Mouse (Mus musculus): ENCODE data around the gene Ptms.

Gene Ptms

GRCm38 (mm10) chr6:124919695-124920317 is at the start of gene Ptms:
Ptms (minus strand) TSS chr6:124920103.
- DNase-seq, result peak; percentile 56 to 73

GRCm38 (mm10) chr6:124967766-124968165 is 47.9 kb upstream of the Ptms start:
- peak; percentile 49 to 50 for DNase-seq

- peak; percentile 15 to 27 for DNase-seq
Observed at GRCm38 (mm10) chr6:124966466-124967118, 46.7 kb upstream of the Ptms start.

DNA sequence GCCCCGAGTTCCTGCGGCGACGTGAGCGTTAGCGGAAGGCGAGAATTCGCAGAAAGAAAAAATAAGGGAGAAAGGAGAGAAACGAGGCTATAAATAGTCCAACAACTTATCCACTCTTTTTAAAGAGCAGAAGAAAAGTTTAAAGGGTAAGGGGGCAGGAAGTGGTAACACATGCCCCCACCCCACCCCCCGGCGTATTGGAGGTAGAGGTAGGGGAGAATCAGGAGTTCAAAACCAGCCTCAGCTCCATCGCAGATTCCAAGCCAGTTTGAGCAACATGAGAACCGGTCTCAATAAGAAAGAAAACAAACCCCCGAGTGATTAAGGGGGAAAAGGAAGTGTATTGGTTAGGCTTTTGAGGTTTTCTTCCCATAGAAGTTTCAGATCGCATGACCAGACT is 45.8 kb upstream of the Ptms start:
- DNase-seq, result no peak

DNA sequence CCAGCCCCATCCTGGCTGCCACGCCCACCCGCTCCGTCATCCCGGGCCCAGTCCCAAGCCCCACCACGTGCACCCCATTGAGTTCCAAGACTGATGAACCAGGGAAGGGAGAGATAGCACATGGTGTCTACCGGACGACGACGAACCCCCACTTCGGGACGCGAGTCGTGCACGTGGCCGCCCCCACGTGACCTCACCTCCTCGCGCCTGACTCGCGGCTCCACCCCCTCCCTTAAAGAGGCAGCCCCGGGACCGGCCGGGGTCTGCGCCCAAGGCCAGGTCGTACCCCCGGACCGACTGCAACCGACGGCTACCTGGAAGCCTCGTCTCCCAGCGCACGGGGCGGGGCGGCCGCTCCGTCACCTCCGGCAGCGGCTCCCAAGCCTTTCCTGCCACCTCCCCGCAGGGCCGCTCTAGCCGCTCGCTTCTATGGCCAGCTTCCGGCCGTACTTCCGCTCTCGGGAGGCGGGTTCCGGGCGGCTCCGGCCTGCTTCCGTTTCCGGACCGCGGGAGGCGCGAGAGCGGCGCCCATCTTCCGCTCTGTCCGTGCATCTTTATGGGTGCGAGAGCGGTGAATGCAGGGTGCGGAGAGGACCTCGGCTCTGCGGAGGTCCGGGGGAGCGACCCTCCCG is 45.3 kb upstream of the Ptms start, which contains the start of gene Cops7a:
Cops7a (minus strand) TSS at position 451 of the 632 bp plus-strand sequence.
- peak; percentile 96 to 97 for DNase-seq

- DNase-seq, result peak in 1 of 2 experiments; percentile 8
Observed at GRCm38 (mm10) chr6:124964638-124965037, 44.7 kb upstream of the Ptms start.

- DNase-seq, result no peak
Observed at GRCm38 (mm10) chr6:124961021-124961420, 41.1 kb upstream of the Ptms start.

- DNase-seq, result no peak
Observed at GRCm38 (mm10) chr6:124959960-124960359, 40.1 kb upstream of the Ptms start.

- DNase-seq, result no peak
Observed at GRCm38 (mm10) chr6:124958127-124958526, 38.2 kb upstream of the Ptms start.

DNA sequence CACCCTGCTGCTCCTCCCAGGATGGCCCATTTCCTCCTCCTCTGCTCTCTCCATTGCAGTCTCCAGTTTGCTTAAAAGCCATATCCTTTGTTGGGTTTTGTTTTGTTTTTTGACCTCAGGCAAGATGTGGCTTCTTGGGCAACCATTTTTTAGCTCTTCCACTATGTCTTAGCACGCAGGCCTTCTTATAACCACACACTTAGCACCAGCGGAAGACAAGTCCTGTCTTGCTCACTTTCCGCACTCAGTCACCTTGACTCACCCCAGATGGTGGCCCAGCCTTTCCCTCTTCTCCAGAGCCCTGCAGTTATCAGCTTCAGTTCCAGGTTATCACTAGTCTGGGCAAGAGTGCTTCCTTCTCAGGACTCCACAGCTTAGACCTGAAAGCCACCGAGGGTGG is 35.3 kb upstream of the Ptms start:
- no peak for DNase-seq

GRCm38 (mm10) chr6:124953991-124954715 is 34.2 kb upstream of the Ptms start:
- DNase-seq, result no peak

DNA sequence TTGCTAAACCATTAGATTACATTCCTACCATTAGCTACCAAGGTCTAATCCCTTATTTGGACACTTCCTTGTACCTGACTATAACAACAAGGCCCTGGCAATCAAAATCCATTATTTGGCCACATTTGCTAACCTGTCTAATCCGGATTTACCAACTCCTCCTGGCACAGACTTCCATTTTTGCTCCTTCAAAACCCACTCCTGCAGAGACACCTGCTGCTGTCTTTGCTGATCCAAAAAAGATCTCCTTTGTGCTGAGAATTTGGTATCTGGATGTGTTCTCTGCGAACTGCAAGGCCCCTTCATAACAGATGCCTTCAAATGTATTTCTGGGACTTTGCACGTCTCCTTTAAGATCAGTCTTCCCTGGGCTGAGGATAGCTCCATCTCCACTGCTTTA is 23.6 kb upstream of the Ptms start:
- no peak for DNase-seq

DNA sequence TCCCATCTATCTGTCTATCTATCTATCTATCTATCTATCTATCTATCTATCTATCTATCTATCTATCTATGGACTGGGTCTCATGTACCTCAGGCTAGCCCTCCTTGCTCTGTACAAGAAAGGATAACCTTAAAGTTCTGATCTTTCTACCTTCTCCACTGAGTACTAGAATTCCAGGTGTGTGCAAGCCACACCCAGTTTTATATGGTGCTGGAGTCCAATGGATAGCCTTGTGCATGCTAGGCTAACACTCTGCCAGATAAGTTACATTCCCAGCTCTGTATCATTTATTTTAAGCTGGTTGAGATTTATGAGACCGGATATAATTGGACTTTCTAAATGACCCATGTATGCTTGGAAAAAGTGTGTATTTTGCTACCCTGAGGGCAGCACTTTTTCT is 21.8 kb upstream of the Ptms start:
- no peak for DNase-seq

GRCm38 (mm10) chr6:124938554-124938953 is 18.7 kb upstream of the Ptms start:
- DNase-seq, result no peak

DNA sequence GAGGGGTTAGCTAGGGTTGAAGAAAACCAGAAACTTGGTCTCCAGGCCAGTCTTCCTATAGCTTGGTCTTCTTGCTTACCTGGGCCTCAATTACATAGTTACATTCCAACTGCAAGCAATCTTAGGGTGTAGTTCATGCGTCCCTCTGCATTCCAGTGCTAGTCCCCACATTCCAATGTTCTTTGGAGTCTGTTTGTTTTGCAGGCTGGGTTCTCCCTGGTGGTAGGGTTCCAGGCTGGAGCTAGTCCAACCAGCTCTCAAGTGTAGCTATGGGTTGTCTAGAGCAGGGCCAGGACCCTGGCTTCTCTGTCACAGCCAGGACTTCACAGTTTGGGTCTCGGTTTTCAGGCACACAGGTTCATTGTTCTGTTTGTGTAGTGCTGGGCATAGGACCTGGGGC is 17.6 kb upstream of the Ptms start:
- no peak for DNase-seq

DNA sequence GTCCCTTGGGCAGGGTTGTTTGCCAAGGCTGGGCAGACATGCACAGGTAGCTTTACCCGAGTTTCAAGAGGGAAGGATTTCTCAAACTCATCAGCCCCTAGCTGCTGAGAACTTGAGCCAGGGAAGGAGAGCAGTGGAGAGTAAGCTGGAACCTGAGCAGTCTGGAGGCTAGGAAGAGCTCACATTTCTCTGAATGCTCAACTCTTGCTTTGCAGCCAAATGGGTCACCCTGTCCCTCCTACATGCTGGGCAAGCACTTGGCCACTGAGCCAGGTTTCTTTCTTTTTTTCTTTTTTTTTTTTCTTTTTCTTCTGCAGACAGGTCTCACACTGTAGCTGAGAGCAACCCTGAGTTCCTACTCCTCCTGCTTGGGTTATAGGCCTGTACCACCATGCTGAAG is 16.8 kb upstream of the Ptms start:
- no peak for DNase-seq

GRCm38 (mm10) chr6:124934670-124935069 is 14.8 kb upstream of the Ptms start:
- no peak for DNase-seq

- no peak for DNase-seq
Observed at GRCm38 (mm10) chr6:124933127-124933526, 13.2 kb upstream of the Ptms start.

DNA sequence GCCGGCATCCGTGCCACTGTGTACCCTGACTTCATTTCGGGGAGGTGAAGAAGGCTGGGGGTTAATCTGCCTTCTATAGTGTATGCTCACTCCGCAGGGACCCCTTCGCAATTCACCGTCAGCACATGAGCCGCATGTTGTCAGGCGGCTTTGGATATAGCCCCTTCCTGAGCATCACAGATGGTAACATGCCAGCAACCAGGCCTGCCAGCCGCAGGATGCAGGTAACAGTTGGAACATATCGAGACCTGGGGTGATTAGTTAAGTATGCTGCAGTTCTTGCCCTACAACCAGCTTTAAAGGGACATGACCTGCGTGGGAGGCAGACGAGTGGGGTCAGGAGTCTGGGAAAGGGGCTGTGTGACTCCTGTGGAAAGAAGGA is 12.4 kb upstream of the Ptms start:
- DNase-seq, result no peak

DNA sequence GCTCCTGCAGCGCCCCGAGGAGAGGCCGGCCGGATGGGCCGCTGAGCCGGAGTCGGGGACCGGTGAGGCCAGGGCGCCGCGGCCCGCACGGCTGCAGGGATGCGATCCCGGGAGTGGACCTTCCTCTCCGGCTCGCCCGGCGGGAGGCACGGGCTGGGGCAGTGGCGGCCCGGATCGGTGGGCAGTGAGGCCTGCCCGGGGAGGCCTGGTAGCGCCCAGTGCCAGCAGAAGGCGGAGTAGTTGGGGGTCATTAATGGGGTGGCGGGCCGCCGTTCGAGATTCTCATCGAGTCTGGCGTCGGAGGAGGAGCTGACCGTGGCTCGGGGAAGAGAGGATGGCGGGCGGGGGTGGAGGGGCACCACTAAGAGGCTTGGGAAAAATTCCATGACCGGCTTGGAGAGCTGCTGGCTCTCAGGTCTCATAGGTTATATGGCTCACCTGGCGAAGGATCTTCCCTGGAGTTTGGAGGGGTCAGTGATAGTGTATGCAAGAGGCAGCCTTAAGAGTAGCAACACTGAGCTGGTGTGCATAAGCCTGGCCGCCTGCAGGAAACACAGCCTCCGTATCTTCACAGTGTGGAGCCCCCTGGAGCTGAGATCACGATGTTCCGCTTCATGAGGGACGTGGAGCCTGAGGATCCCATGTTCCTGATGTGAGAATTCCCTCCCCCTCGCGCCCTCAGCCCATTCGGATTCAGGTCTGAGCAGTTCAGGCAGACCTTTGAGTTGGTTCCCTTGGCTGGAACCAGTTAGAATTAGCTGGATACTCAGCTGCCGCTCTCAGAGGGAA is 11.8 kb upstream of the Ptms start:
- peak; percentile 59 to 71 for DNase-seq

- peak; percentile 99 for DNase-seq
Observed at GRCm38 (mm10) chr6:124930754-124931524, 11.0 kb upstream of the Ptms start, which contains the start of gene Mlf2. Mlf2 (plus strand) TSS chr6:124931386.

DNA sequence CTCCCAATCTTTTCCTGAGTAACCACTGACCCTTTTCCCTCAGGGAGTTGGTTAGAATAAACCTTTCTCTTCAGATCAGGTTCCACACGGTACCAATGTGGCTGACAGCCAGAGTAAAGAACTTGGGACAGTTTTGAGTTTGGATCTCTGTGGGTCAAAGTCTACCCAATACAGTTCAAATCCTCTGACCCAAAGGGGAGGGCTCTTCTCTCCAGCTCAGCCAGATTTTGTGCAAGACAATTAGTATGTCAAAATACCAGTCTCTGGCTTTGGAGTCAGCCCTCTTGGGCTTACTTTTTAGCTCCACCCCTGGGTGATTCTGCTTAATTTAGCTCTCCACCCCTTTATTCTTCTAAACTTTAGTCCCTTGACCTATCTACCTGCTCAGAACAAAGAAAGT is 10.3 kb upstream of the Ptms start:
- DNase-seq, result no peak
